Mouse (Mus musculus): ENCODE measurements around the gene Eml2. TPM values are rescaled to one million over a fixed set of nuclear protein-coding genes. Genes with fewer than 3 reads are reported as not detected.

Eml2 gene
- total and polyA plus RNA-seq, 2 experiments from 2014 or later: 26.8 to 58.9 TPM

DNA sequence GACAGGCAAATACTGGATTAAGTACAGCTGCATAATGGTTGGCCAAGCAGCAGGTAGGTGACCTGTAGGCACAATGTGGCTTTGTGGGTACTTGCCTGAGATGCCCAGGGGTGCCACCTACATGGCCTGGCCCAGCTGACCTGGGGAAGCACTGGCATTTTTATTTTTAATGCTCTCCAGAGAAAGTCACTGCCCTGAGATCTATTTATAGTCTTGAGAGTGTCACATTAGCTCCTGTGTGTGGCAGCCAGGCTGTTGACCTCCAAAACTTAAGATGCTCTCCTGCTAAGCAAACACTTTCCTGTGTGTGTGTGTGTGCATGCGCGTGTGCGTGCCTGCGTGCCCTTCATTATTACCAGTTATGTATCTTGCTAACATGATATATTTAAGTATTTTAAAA lies 62.1 kb downstream of the Eml2 start:
- peak; percentile 28; the same call in 1 of the 2 replicates for ATAC-seq (ENCODE audit: insufficient read depth, low read depth)
- H3K4me2 ChIP-seq (ENCODE audit: low read depth, low read length): no peak overlapping the region
- no peak overlapping the region for H3K9ac ChIP-seq (replicated peaks; ENCODE audit: low read depth, low read length)

GRCm38 (mm10) chr7:19239423-19239822 lies 63.2 kb downstream of the Eml2 start:
- H3K4me2 ChIP-seq (ENCODE audit: low read depth, low read length): no peak overlapping the region
- peak overlapping the region; percentile 87 for H3K27ac ChIP-seq (ENCODE audit: low read depth)
- H3K9me3 ChIP-seq (replicated peaks; ENCODE audit: control insufficient read depth, low read length): no peaks in the 10 kb centered on the region
- no peak overlapping the region for H3K4me3 ChIP-seq (ENCODE audit: low read depth, low read length)
- peak; percentile 83 for ATAC-seq (ENCODE audit: insufficient read depth, low read depth)
- H3K9ac ChIP-seq (replicated peaks; ENCODE audit: low read depth, low read length): no peak overlapping the region
- peak; percentile 84 for DNase-seq (ENCODE audit: low spot score)
- H3K27me3 ChIP-seq (ENCODE audit: control insufficient read depth, insufficient read depth, low read length): no peaks in the 10 kb centered on the region
- H3K36me3 ChIP-seq (replicated peaks; ENCODE audit: control insufficient read depth, insufficient read depth, low read length): no peaks in the 10 kb centered on the region
- peaks cover 35% of the 10 kb centered on the region for H3K4me1 ChIP-seq (ENCODE audit: control insufficient read depth, insufficient read depth)
- TF ChIP-seq CTCF (IDR thresholded peaks at IDR 0.05; ENCODE audit: low read depth): peak; percentile 98
- no peak for TF ChIP-seq EP300 (IDR thresholded peaks at IDR 0.05; ENCODE audit: low read depth)
- 0% methylated on average over 1 of the region's 1 CpGs for WGBS

More for the DNA sequence above, 62.1 kb downstream of the Eml2 start:
- peak; percentile 79 for DNase-seq (ENCODE audit: low spot score)
- H3K27me3 ChIP-seq (ENCODE audit: control insufficient read depth, insufficient read depth, low read length): no peaks in the 10 kb centered on the region
- 59% methylated on average over 4 of the region's 4 CpGs for WGBS
- TF ChIP-seq EP300 (IDR thresholded peaks at IDR 0.05; ENCODE audit: low read depth) (0 out of 2 replicates have a peak, but pooled peaks have one; percentile 31), CTCF (IDR thresholded peaks at IDR 0.05; ENCODE audit: low read depth) (no peak)
- no peaks in the 10 kb centered on the region for H3K9me3 ChIP-seq (replicated peaks; ENCODE audit: control insufficient read depth, low read length)
- H3K4me3 ChIP-seq (ENCODE audit: low read depth, low read length): no peak overlapping the region
- H3K36me3 ChIP-seq (replicated peaks; ENCODE audit: control insufficient read depth, insufficient read depth, low read length): no peaks in the 10 kb centered on the region
- H3K4me1 ChIP-seq (ENCODE audit: control insufficient read depth, insufficient read depth): peaks cover 35% of the 10 kb centered on the region
- H3K27ac ChIP-seq (ENCODE audit: low read depth): peak overlapping the region; percentile 87

DNA sequence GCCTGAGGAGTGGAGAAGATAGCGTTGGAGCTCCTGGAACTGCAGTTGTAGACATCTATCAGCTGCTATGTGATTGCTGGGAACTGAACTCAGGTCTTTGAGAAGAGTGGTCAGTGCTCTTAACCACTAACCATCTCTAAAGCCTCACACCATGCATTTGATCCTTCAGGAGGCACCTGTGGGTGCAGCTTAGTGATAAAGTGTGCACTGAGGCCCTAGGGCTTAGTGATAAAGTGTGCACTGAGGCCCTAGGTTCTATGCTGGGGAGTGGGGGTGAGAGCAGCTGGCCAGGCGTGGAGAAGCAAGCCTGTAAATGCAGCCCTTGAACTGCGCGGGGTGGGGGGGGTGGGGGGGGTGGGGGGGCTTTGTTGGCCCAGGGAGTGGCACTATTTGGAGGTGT lies 63.8 kb downstream of the Eml2 start:
- Histone ChIP-seq H3K9ac (replicated peaks; ENCODE audit: low read depth, low read length) (no peak overlapping the region), H3K4me3 (ENCODE audit: low read depth, low read length) (no peak overlapping the region), H3K36me3 (replicated peaks; ENCODE audit: control insufficient read depth, insufficient read depth, low read length) (peaks cover 4% of the 10 kb centered on the region), H3K27ac (ENCODE audit: low read depth) (0 out of 2 replicates have a peak overlapping the region, but pooled peaks have one; percentile 87), H3K4me2 (ENCODE audit: low read depth, low read length) (no peak overlapping the region), H3K9me3 (replicated peaks; ENCODE audit: control insufficient read depth, low read length) (no peaks in the 10 kb centered on the region), H3K27me3 (ENCODE audit: control insufficient read depth, insufficient read depth, low read length) (no peaks in the 10 kb centered on the region), H3K4me1 (ENCODE audit: control insufficient read depth, insufficient read depth) (peaks cover 30% of the 10 kb centered on the region)
- WGBS: 77% methylated on average over 2 of the region's 4 CpGs
- TF ChIP-seq CTCF (IDR thresholded peaks at IDR 0.05; ENCODE audit: low read depth) (no peak), EP300 (IDR thresholded peaks at IDR 0.05; ENCODE audit: low read depth) (no peak)
- ATAC-seq (ENCODE audit: insufficient read depth, low read depth): no peak
- no peak for DNase-seq (ENCODE audit: low spot score)

GRCm38 (mm10) chr7:19240905-19241463 lies 64.8 kb downstream of the Eml2 start:
- H3K9ac ChIP-seq (replicated peaks; ENCODE audit: low read depth, low read length): no peak overlapping the region
- TF ChIP-seq CTCF (IDR thresholded peaks at IDR 0.05; ENCODE audit: low read depth) (no peak), EP300 (IDR thresholded peaks at IDR 0.05; ENCODE audit: low read depth) (no peak)
- H3K27ac ChIP-seq (ENCODE audit: low read depth): no peak overlapping the region
- H3K4me2 ChIP-seq (ENCODE audit: low read depth, low read length): no peak overlapping the region
- no peak overlapping the region for H3K4me3 ChIP-seq (ENCODE audit: low read depth, low read length)
- no peak for ATAC-seq (ENCODE audit: insufficient read depth, low read depth)
- no peaks in the 10 kb centered on the region for H3K27me3 ChIP-seq (ENCODE audit: control insufficient read depth, insufficient read depth, low read length)
- peaks cover 14% of the 10 kb centered on the region for H3K36me3 ChIP-seq (replicated peaks; ENCODE audit: control insufficient read depth, insufficient read depth, low read length)
- DNase-seq (ENCODE audit: low spot score): no peak
- 90% methylated on average over 8 of the region's 8 CpGs for WGBS
- H3K9me3 ChIP-seq (replicated peaks; ENCODE audit: control insufficient read depth, low read length): no peaks in the 10 kb centered on the region
- peaks cover 25% of the 10 kb centered on the region for H3K4me1 ChIP-seq (ENCODE audit: control insufficient read depth, insufficient read depth)

- Histone ChIP-seq H3K9ac (replicated peaks; ENCODE audit: low read depth, low read length) (no peak overlapping the region), H3K4me1 (ENCODE audit: control insufficient read depth, insufficient read depth) (peaks cover 18% of the 10 kb centered on the region), H3K9me3 (replicated peaks; ENCODE audit: control insufficient read depth, low read length) (no peaks in the 10 kb centered on the region), H3K27me3 (ENCODE audit: control insufficient read depth, insufficient read depth, low read length) (no peaks in the 10 kb centered on the region), H3K4me3 (ENCODE audit: low read depth, low read length) (no peak overlapping the region), H3K36me3 (replicated peaks; ENCODE audit: control insufficient read depth, insufficient read depth, low read length) (peaks cover 18% of the 10 kb centered on the region), H3K27ac (ENCODE audit: low read depth) (no peak overlapping the region), H3K4me2 (ENCODE audit: low read depth, low read length) (no peak overlapping the region)
- ATAC-seq (ENCODE audit: insufficient read depth, low read depth) (no peak), DNase-seq (ENCODE audit: low spot score) (no peak)
- TF ChIP-seq EP300 (IDR thresholded peaks at IDR 0.05; ENCODE audit: low read depth) (no peak), CTCF (IDR thresholded peaks at IDR 0.05; ENCODE audit: low read depth) (no peak)
- 89% methylated on average over 1 of the region's 1 CpGs for WGBS
These were observed 65.8 kb downstream of the Eml2 start for GRCm38 (mm10) chr7:19242005-19242404.

GRCm38 (mm10) chr7:19243858-19244257 lies 67.6 kb downstream of the Eml2 start:
- H3K4me3 ChIP-seq (ENCODE audit: low read depth, low read length): no peak overlapping the region
- H3K27ac ChIP-seq (ENCODE audit: low read depth): no peak overlapping the region
- TF ChIP-seq CTCF (IDR thresholded peaks at IDR 0.05; ENCODE audit: low read depth) (no peak), EP300 (IDR thresholded peaks at IDR 0.05; ENCODE audit: low read depth) (no peak)
- no peaks in the 10 kb centered on the region for H3K9me3 ChIP-seq (replicated peaks; ENCODE audit: control insufficient read depth, low read length)
- no peaks in the 10 kb centered on the region for H3K27me3 ChIP-seq (ENCODE audit: control insufficient read depth, insufficient read depth, low read length)
- peaks cover 26% of the 10 kb centered on the region for H3K36me3 ChIP-seq (replicated peaks; ENCODE audit: control insufficient read depth, insufficient read depth, low read length)
- WGBS: 44% methylated on average over 5 of the region's 5 CpGs
- peaks cover 6% of the 10 kb centered on the region for H3K4me1 ChIP-seq (ENCODE audit: control insufficient read depth, insufficient read depth)
- DNase-seq (ENCODE audit: low spot score): no peak
- no peak overlapping the region for H3K4me2 ChIP-seq (ENCODE audit: low read depth, low read length)
- H3K9ac ChIP-seq (replicated peaks; ENCODE audit: low read depth, low read length): no peak overlapping the region
- no peak for ATAC-seq (ENCODE audit: insufficient read depth, low read depth)

Measured in heart, postnatal 0 days (tissue).